Mouse (Mus musculus): ENCODE measurements around the gene Gusb. TPM values are rescaled to one million over a fixed set of nuclear protein-coding genes. Genes with fewer than 3 reads are reported as not detected.
"Not testable (repeated sequence)": the region's sequence is repeated elsewhere in the genome, so short reads cannot be mapped to it uniquely, and the experiment has no call there.

Gusb gene
- polyA plus RNA-seq, 1 experiment from 2014 or later = 33.3 TPM

- H3K9me3 ChIP-seq = no peaks in the 10 kb centered on the region
- H3K4me3 ChIP-seq = no peak overlapping the region
- H3K4me2 ChIP-seq = no peak overlapping the region
- H3K27me3 ChIP-seq = no peaks in the 10 kb centered on the region
- no peak overlapping the region for H3K27ac ChIP-seq (replicated peaks)
- H3K36me3 ChIP-seq = peaks cover 83% of the 10 kb centered on the region
- H3K4me1 ChIP-seq (replicated peaks) = no peaks in the 10 kb centered on the region
- WGBS = 96% methylated on average over 4 of the region's 4 CpGs
- H3K9ac ChIP-seq = no peak overlapping the region
- no peak for ATAC-seq (ENCODE audit: low read depth)
Observed at GRCm38 (mm10) chr5:130040797-130041196, 37.9 kb upstream of the Gusb start.

GRCm38 (mm10) chr5:130037752-130038455 lies 35.1 kb upstream of the Gusb start:
- no peaks in the 10 kb centered on the region for H3K9me3 ChIP-seq
- WGBS = 70% methylated on average over 19 of the region's 19 CpGs
- H3K36me3 ChIP-seq = peaks cover 65% of the 10 kb centered on the region

GRCm38 (mm10) chr5:130036300-130036699 lies 33.5 kb upstream of the Gusb start:
- not testable (repeated sequence) for H3K4me2 ChIP-seq; H3K4me3 ChIP-seq; H3K27me3 ChIP-seq; H3K9me3 ChIP-seq; ATAC-seq (ENCODE audit: low read depth); H3K4me1 ChIP-seq (replicated peaks); H3K27ac ChIP-seq (replicated peaks); H3K9ac ChIP-seq
- peaks cover 50% of the 10 kb centered on the region for H3K36me3 ChIP-seq
- 70% methylated on average over 2 of the region's 2 CpGs for WGBS

More at GRCm38 (mm10) chr5:130037752-130038455, 35.1 kb upstream of the Gusb start:
- Histone ChIP-seq H3K4me3 (no peak overlapping the region), H3K27me3 (no peaks in the 10 kb centered on the region), H3K27ac (replicated peaks) (no peak overlapping the region), H3K4me2 (no peak overlapping the region), H3K4me1 (replicated peaks) (no peaks in the 10 kb centered on the region), H3K9ac (no peak overlapping the region)
- no peak for ATAC-seq (ENCODE audit: low read depth)

- Histone ChIP-seq H3K36me3 (peaks cover 30% of the 10 kb centered on the region), H3K9ac (no peak overlapping the region), H3K27me3 (no peaks in the 10 kb centered on the region), H3K9me3 (no peaks in the 10 kb centered on the region), H3K4me1 (replicated peaks) (peaks cover 9% of the 10 kb centered on the region), H3K27ac (replicated peaks) (no peak overlapping the region), H3K4me3 (no peak overlapping the region), H3K4me2 (no peak overlapping the region)
- WGBS = 84% methylated on average over 2 of the region's 2 CpGs
- ATAC-seq (ENCODE audit: low read depth) = no peak
Observed at GRCm38 (mm10) chr5:130033869-130034268, 31.0 kb upstream of the Gusb start.

- Histone ChIP-seq H3K9ac (no peak overlapping the region), H3K27ac (replicated peaks) (no peak overlapping the region), H3K9me3 (no peaks in the 10 kb centered on the region), H3K36me3 (peaks cover 17% of the 10 kb centered on the region), H3K4me1 (replicated peaks) (peaks cover 9% of the 10 kb centered on the region), H3K27me3 (peaks cover 11% of the 10 kb centered on the region), H3K4me2 (no peak overlapping the region), H3K4me3 (no peak overlapping the region)
- 90% methylated on average over 19 of the region's 19 CpGs for WGBS
- no peak for ATAC-seq (ENCODE audit: low read depth)
Observed at GRCm38 (mm10) chr5:130031410-130032390, 28.9 kb upstream of the Gusb start.

GRCm38 (mm10) chr5:130029142-130029897 lies 26.5 kb upstream of the Gusb start, which contains the start of the genes Asl and Crcp:
Gene Asl, minus strand, starts transcription at chr5:130029247.
Gene Crcp, plus strand, starts transcription at chr5:130029290.
- H3K27me3 ChIP-seq = peaks cover 20% of the 10 kb centered on the region
- peak within 1 kb of the TSS; percentile 69 for H3K4me3 ChIP-seq
- H3K4me2 ChIP-seq = peak within 1 kb of the TSS; percentile 79
- H3K4me1 ChIP-seq (replicated peaks) = peaks cover 9% of the 10 kb centered on the region
- no peaks in the 10 kb centered on the region for H3K9me3 ChIP-seq
- 3% methylated on average over 51 of the region's 51 CpGs for WGBS
- ATAC-seq (ENCODE audit: low read depth) = peak; percentile 85
- H3K36me3 ChIP-seq = no peaks in the 10 kb centered on the region
- peak within 1 kb of the TSS; percentile 85 for H3K9ac ChIP-seq
- H3K27ac ChIP-seq (replicated peaks) = peak within 1 kb of the TSS; percentile 96

GRCm38 (mm10) chr5:130027696-130028095 lies 24.8 kb upstream of the Gusb start:
- Histone ChIP-seq H3K4me1 (replicated peaks) (peaks cover 14% of the 10 kb centered on the region), H3K9me3 (no peaks in the 10 kb centered on the region), H3K27ac (replicated peaks) (no peak overlapping the region), H3K27me3 (peaks cover 20% of the 10 kb centered on the region), H3K36me3 (no peaks in the 10 kb centered on the region), H3K9ac (no peak overlapping the region), H3K4me3 (no peak overlapping the region), H3K4me2 (no peak overlapping the region)
- ATAC-seq (ENCODE audit: low read depth) = no peak
- WGBS = 85% methylated on average over 7 of the region's 7 CpGs

GRCm38 (mm10) chr5:130027134-130027533 lies 24.3 kb upstream of the Gusb start:
- Histone ChIP-seq H3K4me2 (no peak overlapping the region), H3K9me3 (no peaks in the 10 kb centered on the region), H3K36me3 (no peaks in the 10 kb centered on the region), H3K9ac (no peak overlapping the region), H3K27me3 (peaks cover 20% of the 10 kb centered on the region), H3K27ac (replicated peaks) (no peak overlapping the region), H3K4me3 (no peak overlapping the region), H3K4me1 (replicated peaks) (peaks cover 17% of the 10 kb centered on the region)
- 84% methylated on average over 5 of the region's 5 CpGs for WGBS
- no peak for ATAC-seq (ENCODE audit: low read depth)

GRCm38 (mm10) chr5:130023767-130024539 lies 21.1 kb upstream of the Gusb start:
- ATAC-seq (ENCODE audit: low read depth) = peak; percentile 92
- H3K4me2 ChIP-seq = peak overlapping the region; percentile 90
- H3K36me3 ChIP-seq = no peaks in the 10 kb centered on the region
- peaks cover 18% of the 10 kb centered on the region for H3K4me1 ChIP-seq (replicated peaks)
- WGBS = under 1% methylated on average over 32 of the region's 32 CpGs
- no peaks in the 10 kb centered on the region for H3K9me3 ChIP-seq
- H3K4me3 ChIP-seq = peak overlapping the region; percentile 58
- H3K9ac ChIP-seq = peak overlapping the region; percentile 75
- peak overlapping the region; percentile 79 for H3K27ac ChIP-seq (replicated peaks)
- peaks cover 20% of the 10 kb centered on the region for H3K27me3 ChIP-seq

GRCm38 (mm10) chr5:130023067-130023766 lies 20.4 kb upstream of the Gusb start:
- Histone ChIP-seq H3K9me3 (no peaks in the 10 kb centered on the region), H3K4me2 (peak overlapping the region; percentile 90), H3K27me3 (peaks cover 20% of the 10 kb centered on the region), H3K36me3 (0 out of 2 replicates have a peak, but pooled peaks cover 4% of the 10 kb centered on the region), H3K4me3 (peak overlapping the region; percentile 58), H3K27ac (replicated peaks) (no peak overlapping the region), H3K4me1 (replicated peaks) (peaks cover 18% of the 10 kb centered on the region), H3K9ac (peak overlapping the region; percentile 75; the same call in 1 of the 2 replicates)
- 44% methylated on average over 12 of the region's 12 CpGs for WGBS
- ATAC-seq (ENCODE audit: low read depth) = no peak

Measured in neural tube, embryonic 13.5 days (tissue).